Mouse (Mus musculus) retina, embryonic 14.5 days (tissue): Measurements from ENCODE around the gene Suds3.
A peak's percentile ranks its signal among the peaks of the same experiment; 100 is the strongest.

ENCODE experiments used
- DNase-seq: peaks from one replicate; pipeline ENCODE4 v3.0.0-alpha.2; 2015; ENCODE audit warnings: low spot score

Gene Suds3

DNA sequence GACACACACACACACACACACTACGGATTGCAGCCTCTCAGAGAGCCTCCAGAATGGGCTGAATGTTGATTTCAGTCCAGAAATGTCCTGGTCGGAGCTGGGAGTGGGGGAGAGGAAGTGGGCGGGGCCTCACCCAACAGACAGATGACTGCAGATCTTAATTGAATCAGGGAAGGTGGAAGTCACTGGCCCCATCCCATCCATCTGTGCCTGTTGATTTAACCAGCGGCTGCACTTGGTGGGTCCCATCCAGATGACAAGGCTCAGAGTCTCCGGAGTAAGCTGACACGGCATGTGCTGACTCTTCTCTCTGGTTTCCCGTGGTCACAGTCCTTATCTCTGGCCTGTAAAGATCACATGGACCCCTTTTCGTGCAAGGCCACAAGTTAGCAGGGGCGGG lies 20.0 kb upstream of the Suds3 start:
- DNase-seq, result peak; percentile 61

DNA sequence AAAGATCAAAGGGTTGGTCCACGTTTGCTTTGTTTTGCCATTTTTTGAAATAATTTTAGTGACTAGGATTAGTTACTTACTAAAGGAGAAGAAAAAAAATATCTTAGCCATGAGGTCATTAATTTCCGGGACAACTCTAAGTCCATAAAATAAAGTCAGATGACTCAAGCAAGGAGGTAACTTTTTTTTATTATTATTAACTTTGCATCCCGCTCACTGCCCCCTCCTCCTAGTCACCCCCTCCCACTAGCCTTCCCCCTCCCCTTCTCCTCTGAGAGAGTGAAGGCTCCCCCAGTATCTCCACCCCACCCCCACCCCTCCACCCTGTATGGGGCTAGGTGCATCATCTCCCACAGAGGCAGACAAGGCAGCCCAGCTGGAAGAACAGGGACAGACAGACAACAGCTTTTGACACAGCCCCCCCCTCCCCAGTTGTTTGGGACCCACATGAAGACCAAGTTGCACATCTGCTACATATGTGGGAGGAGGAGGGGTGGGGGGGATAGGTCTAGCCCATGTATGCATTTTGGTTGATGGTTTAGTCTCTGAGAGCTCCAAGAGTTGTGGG lies 19.1 kb upstream of the Suds3 start:
- DNase-seq, result no peak

GRCm38 (mm10) chr5:117134066-117134888 lies 18.4 kb upstream of the Suds3 start:
- DNase-seq, result no peak

- no peak for DNase-seq
Measured at GRCm38 (mm10) chr5:117133446-117134065, 17.6 kb upstream of the Suds3 start.

GRCm38 (mm10) chr5:117130726-117131125 lies 14.8 kb upstream of the Suds3 start:
- DNase-seq, result no peak

GRCm38 (mm10) chr5:117127051-117127450 lies 11.1 kb upstream of the Suds3 start:
- no peak for DNase-seq

GRCm38 (mm10) chr5:117125482-117126346 lies 9.8 kb upstream of the Suds3 start:
- DNase-seq, result no peak

DNA sequence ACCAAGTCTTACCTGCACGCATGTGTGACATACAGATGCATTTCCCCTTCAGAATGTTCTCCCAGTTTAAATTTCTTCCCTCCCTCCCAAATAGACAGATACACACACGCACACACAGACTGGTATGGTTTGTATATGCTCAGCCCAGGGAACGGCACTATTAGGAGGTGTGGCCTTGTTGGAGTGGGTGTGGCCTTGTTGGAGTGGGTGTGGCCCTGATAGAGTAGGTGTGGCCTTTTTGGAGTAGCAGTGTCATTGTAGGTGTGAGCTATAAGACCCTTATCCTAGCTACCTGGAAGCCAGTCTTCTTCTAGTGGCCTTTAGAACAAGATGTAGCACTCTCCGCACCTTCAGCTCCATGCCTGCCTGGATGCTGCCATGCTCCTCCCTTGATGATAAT lies 7.9 kb upstream of the Suds3 start:
- DNase-seq, result no peak

- DNase-seq, result no peak
Measured at GRCm38 (mm10) chr5:117123102-117123501, 7.2 kb upstream of the Suds3 start.

DNA sequence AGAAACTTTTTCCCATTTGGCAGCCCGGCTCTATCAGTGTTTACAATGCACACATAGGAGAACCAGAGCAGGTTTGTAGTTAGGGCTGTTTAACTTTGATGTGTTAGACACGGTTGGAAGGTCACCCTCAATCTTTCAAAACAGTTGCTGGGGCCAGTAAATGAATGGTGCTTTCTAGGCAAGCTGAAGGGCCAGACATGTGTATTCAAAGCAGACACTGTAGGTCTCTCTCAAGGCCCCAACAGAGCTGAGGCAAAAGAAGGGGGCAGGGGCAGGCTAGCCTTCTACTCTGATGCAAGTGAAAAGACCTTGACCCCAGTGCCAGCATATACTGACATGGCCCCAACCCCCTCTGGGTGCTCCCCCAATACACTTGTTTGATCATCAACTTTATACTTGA lies 5.7 kb upstream of the Suds3 start:
- no peak for DNase-seq

DNA sequence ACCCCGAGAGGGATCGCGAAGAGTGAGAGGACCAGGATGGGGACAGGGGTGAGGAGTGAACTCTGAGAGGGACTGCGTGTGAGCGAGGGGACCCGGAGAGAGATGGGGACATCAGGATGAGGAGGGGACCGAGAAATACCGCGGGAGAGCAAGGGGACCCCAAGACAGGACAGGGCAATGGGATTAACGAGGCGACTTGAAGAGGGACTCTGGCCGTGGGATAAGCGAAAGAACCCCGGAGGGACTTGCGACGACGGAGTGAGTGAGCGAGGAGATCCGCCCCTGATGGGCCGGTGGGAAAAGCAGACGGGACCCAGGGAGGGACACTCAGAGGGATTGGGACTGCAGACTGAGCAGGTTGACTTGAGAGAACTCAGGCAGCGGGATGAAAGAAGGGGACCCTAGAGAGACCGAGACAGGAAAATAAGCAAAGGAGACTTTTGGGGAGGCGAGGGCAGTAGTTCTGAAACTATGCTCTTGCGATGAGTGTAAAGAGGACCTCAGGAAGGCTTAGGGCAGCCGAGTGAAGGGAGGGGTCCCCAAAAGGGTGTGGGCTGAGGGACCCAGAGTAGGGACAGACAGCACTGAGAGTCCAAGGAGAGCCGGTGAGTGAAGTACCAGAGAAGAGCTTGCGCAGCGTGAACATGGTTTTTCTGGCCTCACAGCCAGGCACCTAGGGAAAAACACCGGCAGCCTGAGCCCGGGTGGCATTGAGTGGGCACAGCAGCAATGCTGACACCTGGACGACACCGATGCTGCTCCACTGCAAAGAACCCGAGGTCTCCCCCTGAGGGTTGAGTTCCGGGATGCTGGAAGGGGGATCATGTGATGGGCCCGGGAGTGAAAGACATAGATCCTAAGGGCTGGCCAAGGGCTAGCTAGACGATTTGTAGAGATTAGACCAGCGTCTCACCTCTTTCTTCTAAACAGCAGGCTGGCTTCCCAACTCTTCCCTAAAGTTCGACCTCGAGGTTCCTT lies 4.9 kb upstream of the Suds3 start:
- DNase-seq, result peak; percentile 33

- peak; percentile 100 for DNase-seq
Measured at GRCm38 (mm10) chr5:117119777-117120488, 4.0 kb upstream of the Suds3 start, which contains the start of gene Taok3. TSS of gene Taok3 (plus strand) at chr5:117120129.

GRCm38 (mm10) chr5:117118850-117119249 lies 2.9 kb upstream of the Suds3 start:
- DNase-seq, result no peak

GRCm38 (mm10) chr5:117118220-117118619 lies 2.3 kb upstream of the Suds3 start:
- no peak for DNase-seq

GRCm38 (mm10) chr5:117117716-117118115 lies 1.8 kb upstream of the Suds3 start:
- DNase-seq, result no peak

DNA sequence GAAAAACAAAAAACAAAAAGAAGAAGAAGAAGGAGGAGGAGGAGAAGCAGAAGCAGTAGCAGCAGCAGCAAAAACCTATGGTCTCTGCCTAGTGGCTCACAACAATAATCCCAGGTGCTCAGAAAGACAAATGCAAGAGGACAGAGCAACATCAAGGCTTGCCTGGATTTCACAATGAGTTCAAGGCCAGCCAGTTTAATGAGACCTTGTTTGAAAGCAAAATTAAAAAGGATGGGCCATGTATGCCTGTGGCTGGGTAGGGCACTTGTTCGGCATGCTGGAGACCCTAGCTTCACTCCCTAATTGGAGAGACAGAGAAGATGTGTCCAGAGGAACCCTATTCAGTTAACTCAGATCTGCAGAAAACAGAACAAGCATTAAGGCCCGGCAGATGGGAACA lies 1.3 kb upstream of the Suds3 start:
- DNase-seq, result no peak

DNA sequence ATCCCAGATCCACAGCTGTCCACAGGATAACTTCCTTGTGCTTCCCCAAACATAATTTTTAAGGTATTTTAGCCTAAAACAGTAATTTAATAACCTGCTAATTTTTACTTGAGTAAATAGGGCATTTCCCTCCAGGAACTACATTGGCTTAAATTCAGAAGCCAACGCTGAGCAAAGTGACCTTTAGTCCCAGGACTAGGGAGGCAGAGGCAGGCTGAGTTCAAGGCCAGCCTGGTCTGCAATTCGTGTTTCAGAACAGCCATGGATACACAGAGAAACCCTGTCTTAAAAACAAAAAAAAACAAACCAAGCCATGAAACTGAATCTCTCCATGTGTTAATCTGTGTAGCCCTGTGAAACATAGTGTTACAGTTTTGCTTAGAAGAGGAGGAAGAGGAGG lies 747 bp upstream of the Suds3 start:
- DNase-seq, result no peak

- DNase-seq, result no peak
Measured at GRCm38 (mm10) chr5:117115193-117115767, 633 bp downstream of the Suds3 start.

GRCm38 (mm10) chr5:117114581-117115192 lies 1.2 kb downstream of the Suds3 start:
- peak; percentile 77 for DNase-seq

- DNase-seq, result peak; percentile 34
Measured at GRCm38 (mm10) chr5:117113330-117113729, 2.6 kb downstream of the Suds3 start.
